Mouse (Mus musculus) forebrain, embryonic 16.5 days (tissue): ENCODE measurements around the gene Pacsin2. TPM values are rescaled to one million over a fixed set of nuclear protein-coding genes. Genes with fewer than 3 reads are reported as not detected.

ENCODE experiments used
- ATAC-seq: fragments of 200-750 bp; cut with Nextera tagmentation; 2 replicates; pipeline ENCODE4 v1.8.0; 2017; ENCODE audit warnings: mild to moderate bottlenecking, moderate library complexity
- H3K27ac ChIP-seq: fragments of 300-500 bp; sonication (generic); 2 replicates; pipeline ENCODE4 v1.5.1; 2014; ENCODE audit warnings: low read length, control low read depth
- H3K27me3 ChIP-seq: fragments of 300-500 bp; sonication (generic); replicated peaks from 2 replicates; pipeline ENCODE4 v1.6.1; 2014; ENCODE audit warnings: low read length; ENCODE audit not compliant: control insufficient read depth, insufficient read depth
- H3K36me3 ChIP-seq: fragments of 300-500 bp; sonication (generic); 2 replicates; pipeline ENCODE4 v1.6.1; 2014; ENCODE audit not compliant: control insufficient read depth, insufficient read depth
- H3K4me1 ChIP-seq: fragments of 300-500 bp; sonication (generic); replicated peaks from 2 replicates; pipeline ENCODE4 v1.6.1; 2014; ENCODE audit warnings: low read length; ENCODE audit not compliant: control insufficient read depth, insufficient read depth
- H3K4me2 ChIP-seq: fragments of 300-500 bp; sonication (generic); 2 replicates; pipeline ENCODE4 v1.6.1; 2014; ENCODE audit warnings: mild to moderate bottlenecking, low read length, control low read depth
- H3K4me3 ChIP-seq: fragments of 300-500 bp; sonication (generic); replicated peaks from 2 replicates; pipeline ENCODE4 v1.5.1; 2014; ENCODE audit warnings: mild to moderate bottlenecking, low read length, control low read depth
- H3K9ac ChIP-seq: fragments of 300-500 bp; sonication (generic); replicated peaks from 2 replicates; pipeline ENCODE4 v1.6.1; 2014; ENCODE audit warnings: low read depth, low read length, control low read depth
- H3K9me3 ChIP-seq: fragments of 300-500 bp; sonication (generic); 2 replicates; pipeline ENCODE4 v1.6.1; 2016; ENCODE audit warnings: low read length; ENCODE audit not compliant: control insufficient read depth
- WGBS: fragments of 180-500 bp; shearing (Covaris S2); extraction: QIAGEN DNeasy Blood & Tissue Kit; methylation state at CpG from one replicate; pipeline ENCODE4 v1.1.7; 2014; 5-methylcytosine and 5-hydroxymethylcytosine counted together
- polyA plus RNA-seq: library from polyadenylated mRNA; unstranded; fragments of >200 nt; fragmentation: Nextera tagmentation; extraction: Ambion mirVana; gene quantifications from 2 replicates; pipeline ENCODE4 v1.2.1, GENCODE M21; 2015

Gene Pacsin2
- polyA plus RNA-seq, 1 experiment from 2014 or later, result 19.8 TPM

- Histone ChIP-seq H3K36me3 (no peaks in the 10 kb centered on the region), H3K27me3 (no peaks in the 10 kb centered on the region), H3K9ac (no peak overlapping the region), H3K27ac (no peak overlapping the region), H3K9me3 (no peaks in the 10 kb centered on the region), H3K4me2 (no peak overlapping the region), H3K4me3 (no peak overlapping the region), H3K4me1 (no peaks in the 10 kb centered on the region; the same call in 1 of the 2 replicates)
- WGBS, result 91% methylated on average over 15 of the region's 15 CpGs
- no peak for ATAC-seq
Observed at GRCm38 (mm10) chr15:83422299-83422981, 42.0 kb downstream of the Pacsin2 start.

DNA sequence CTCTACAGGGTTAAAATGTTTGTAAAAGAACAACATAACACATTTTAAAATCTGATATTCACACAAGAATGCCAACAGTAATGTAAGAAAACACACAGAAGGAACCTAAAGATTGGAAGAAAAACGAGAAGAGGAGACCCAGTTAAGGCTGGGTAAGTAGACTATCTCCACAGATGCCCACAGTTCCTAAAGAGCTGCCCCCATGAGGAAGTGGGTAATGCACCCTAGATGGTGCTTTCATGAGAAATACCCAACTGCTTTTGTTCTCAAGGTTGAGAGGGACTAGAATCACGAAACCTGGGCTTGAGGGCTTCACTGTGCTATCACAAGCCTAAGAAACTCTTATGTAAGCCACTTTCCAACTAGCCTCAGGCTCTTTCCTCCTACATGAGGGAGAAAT lies 44.8 kb downstream of the Pacsin2 start:
- H3K4me2 ChIP-seq, result no peak overlapping the region

DNA sequence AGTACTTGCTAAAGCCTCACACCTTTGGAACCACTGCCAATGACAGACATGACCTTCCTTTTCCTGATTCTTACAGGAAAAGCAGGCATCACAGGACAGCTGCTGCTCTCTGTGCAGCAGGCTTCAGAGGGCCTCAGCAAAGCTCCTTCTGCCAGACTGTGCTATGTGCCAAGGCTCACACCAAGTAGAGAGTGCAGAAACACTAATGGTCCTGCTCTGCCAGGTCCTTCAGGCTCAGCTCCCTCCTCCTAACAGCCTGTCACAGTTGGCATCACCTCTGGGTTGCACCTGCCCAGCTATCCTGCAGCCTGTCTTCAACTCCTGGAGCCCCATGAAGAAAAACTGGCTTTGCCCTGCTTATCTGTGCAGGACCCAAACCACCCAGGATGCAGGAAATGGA lies 45.7 kb downstream of the Pacsin2 start:
- H3K36me3 ChIP-seq, result no peaks in the 10 kb centered on the region
- H3K27ac ChIP-seq, result no peak overlapping the region
- no peak overlapping the region for H3K4me2 ChIP-seq
- H3K9me3 ChIP-seq, result no peaks in the 10 kb centered on the region
- H3K27me3 ChIP-seq, result no peaks in the 10 kb centered on the region
- no peak overlapping the region for H3K9ac ChIP-seq
- no peak overlapping the region for H3K4me3 ChIP-seq
- no peaks in the 10 kb centered on the region; the same call in 1 of the 2 replicates for H3K4me1 ChIP-seq
- ATAC-seq, result no peak

More for the DNA sequence above, 44.8 kb downstream of the Pacsin2 start:
- H3K9me3 ChIP-seq, result no peaks in the 10 kb centered on the region
- no peaks in the 10 kb centered on the region; the same call in 1 of the 2 replicates for H3K4me1 ChIP-seq
- no peak overlapping the region for H3K9ac ChIP-seq
- no peak for ATAC-seq
- no peaks in the 10 kb centered on the region for H3K36me3 ChIP-seq
- no peak overlapping the region for H3K27ac ChIP-seq
- 85% methylated on average over 2 of the region's 2 CpGs for WGBS
- no peak overlapping the region for H3K4me3 ChIP-seq
- no peaks in the 10 kb centered on the region for H3K27me3 ChIP-seq

DNA sequence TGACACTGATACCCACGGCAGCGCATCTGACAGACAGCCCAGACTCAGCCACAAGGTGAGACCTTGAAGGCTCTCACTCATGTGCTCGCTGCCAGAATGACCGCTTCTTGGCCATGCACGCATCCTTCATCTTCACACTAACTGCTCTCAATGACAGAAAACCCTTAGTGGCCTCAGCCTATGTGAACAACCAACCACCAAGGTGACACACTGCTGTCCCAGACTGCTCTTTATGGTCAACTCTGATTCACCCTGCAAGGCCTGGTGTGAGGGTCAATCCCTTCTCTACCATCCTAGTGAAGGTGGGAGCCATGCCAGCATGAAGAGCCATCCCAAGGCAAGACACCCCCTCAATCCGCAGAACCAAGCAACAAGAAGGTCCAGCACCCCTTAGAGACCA lies 46.5 kb downstream of the Pacsin2 start:
- no peak for ATAC-seq
- no peaks in the 10 kb centered on the region for H3K27me3 ChIP-seq
- H3K36me3 ChIP-seq, result no peaks in the 10 kb centered on the region
- H3K9me3 ChIP-seq, result no peaks in the 10 kb centered on the region
- WGBS, result 88% methylated on average over 6 of the region's 6 CpGs
- no peak overlapping the region for H3K4me3 ChIP-seq
- H3K4me1 ChIP-seq, result no peaks in the 10 kb centered on the region; the same call in 1 of the 2 replicates
- no peak overlapping the region for H3K27ac ChIP-seq
- H3K9ac ChIP-seq, result no peak overlapping the region
- H3K4me2 ChIP-seq, result no peak overlapping the region

- Histone ChIP-seq H3K27me3 (no peaks in the 10 kb centered on the region), H3K36me3 (no peaks in the 10 kb centered on the region), H3K9me3 (no peaks in the 10 kb centered on the region), H3K4me1 (no peaks in the 10 kb centered on the region; the same call in 1 of the 2 replicates), H3K4me2 (no peak overlapping the region), H3K9ac (no peak overlapping the region), H3K27ac (no peak overlapping the region), H3K4me3 (no peak overlapping the region)
- ATAC-seq, result no peak
- 76% methylated on average over 7 of the region's 7 CpGs for WGBS
Observed at GRCm38 (mm10) chr15:83417407-83417806, 47.0 kb downstream of the Pacsin2 start.

DNA sequence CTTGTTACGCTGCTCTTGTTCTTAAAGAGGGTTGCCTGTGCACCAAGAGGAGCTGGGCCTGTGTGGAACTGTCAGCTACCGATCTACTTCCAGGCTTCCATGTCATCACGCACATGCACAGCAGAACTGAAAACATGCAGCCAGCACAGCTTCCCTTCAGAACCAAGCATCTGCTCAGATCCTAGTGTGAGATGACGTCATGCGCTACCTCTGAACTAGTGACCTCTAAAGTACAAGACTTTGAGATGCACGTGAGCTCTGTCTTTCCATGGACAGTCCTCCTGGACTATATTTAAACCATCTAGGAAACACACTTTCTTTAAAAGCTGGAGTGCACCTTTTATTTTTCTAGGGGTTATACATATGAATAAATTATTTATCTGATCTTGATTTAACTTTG lies 49.0 kb downstream of the Pacsin2 start:
- H3K36me3 ChIP-seq, result no peaks in the 10 kb centered on the region
- no peak for ATAC-seq
- H3K4me3 ChIP-seq, result no peak overlapping the region
- H3K27me3 ChIP-seq, result no peaks in the 10 kb centered on the region
- H3K27ac ChIP-seq, result no peak overlapping the region
- WGBS, result 85% methylated on average over 6 of the region's 6 CpGs
- no peak overlapping the region for H3K9ac ChIP-seq
- H3K4me1 ChIP-seq, result no peaks in the 10 kb centered on the region; the same call in 1 of the 2 replicates
- no peak overlapping the region for H3K4me2 ChIP-seq
- no peaks in the 10 kb centered on the region for H3K9me3 ChIP-seq

GRCm38 (mm10) chr15:83411616-83412015 lies 52.8 kb downstream of the Pacsin2 start:
- no peak overlapping the region for H3K9ac ChIP-seq
- WGBS, result 94% methylated on average over 4 of the region's 4 CpGs
- no peak overlapping the region for H3K4me2 ChIP-seq
- H3K27ac ChIP-seq, result no peak overlapping the region
- ATAC-seq, result no peak
- H3K4me3 ChIP-seq, result no peak overlapping the region
- no peaks in the 10 kb centered on the region for H3K4me1 ChIP-seq
- H3K27me3 ChIP-seq, result no peaks in the 10 kb centered on the region
- no peaks in the 10 kb centered on the region for H3K36me3 ChIP-seq
- no peaks in the 10 kb centered on the region for H3K9me3 ChIP-seq

DNA sequence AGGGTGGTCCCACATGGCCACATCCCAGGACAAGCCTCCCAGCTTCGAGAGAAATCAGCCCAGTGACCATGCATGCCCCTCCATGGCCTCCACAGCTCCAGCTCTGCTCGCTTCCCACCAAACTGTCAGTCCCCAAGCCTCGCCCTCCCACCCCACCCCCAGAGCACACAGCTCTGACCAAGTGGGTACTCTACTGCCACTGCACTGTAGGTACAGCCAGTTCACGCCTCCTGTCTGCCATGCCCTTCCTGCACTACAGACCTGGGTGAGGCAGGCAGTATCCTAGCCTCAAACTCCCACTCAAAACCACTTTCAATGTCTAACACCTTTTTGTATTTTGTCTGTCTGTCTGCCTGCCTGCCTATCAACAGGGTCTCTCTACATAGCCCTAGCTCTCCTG lies 53.7 kb downstream of the Pacsin2 start:
- no peak for ATAC-seq
- H3K4me1 ChIP-seq, result no peaks in the 10 kb centered on the region
- H3K36me3 ChIP-seq, result no peaks in the 10 kb centered on the region
- no peaks in the 10 kb centered on the region for H3K27me3 ChIP-seq
- no peak overlapping the region for H3K9ac ChIP-seq
- H3K4me3 ChIP-seq, result no peak overlapping the region
- H3K27ac ChIP-seq, result no peak overlapping the region
- H3K4me2 ChIP-seq, result no peak overlapping the region
- 88% methylated on average over 4 of the region's 4 CpGs for WGBS
- no peaks in the 10 kb centered on the region for H3K9me3 ChIP-seq

- Histone ChIP-seq H3K9ac (no peak overlapping the region), H3K27me3 (no peaks in the 10 kb centered on the region), H3K4me3 (no peak overlapping the region), H3K4me1 (no peaks in the 10 kb centered on the region), H3K36me3 (no peaks in the 10 kb centered on the region), H3K27ac (no peak overlapping the region), H3K9me3 (no peaks in the 10 kb centered on the region), H3K4me2 (no peak overlapping the region)
- ATAC-seq, result no peak
- 91% methylated on average over 6 of the region's 6 CpGs for WGBS
Observed at GRCm38 (mm10) chr15:83410270-83410669, 54.1 kb downstream of the Pacsin2 start.
